Mouse (Mus musculus): ENCODE measurements at regions not wholly inside any gene's neighbourhood (a gene's known extent, or its start where the extent isn't known, plus 50 kb on each side); places are given as distances from the start of the nearest gene placed in this dataset.
A peak's percentile ranks its signal among the peaks of the same experiment; 100 is the strongest.

DNA sequence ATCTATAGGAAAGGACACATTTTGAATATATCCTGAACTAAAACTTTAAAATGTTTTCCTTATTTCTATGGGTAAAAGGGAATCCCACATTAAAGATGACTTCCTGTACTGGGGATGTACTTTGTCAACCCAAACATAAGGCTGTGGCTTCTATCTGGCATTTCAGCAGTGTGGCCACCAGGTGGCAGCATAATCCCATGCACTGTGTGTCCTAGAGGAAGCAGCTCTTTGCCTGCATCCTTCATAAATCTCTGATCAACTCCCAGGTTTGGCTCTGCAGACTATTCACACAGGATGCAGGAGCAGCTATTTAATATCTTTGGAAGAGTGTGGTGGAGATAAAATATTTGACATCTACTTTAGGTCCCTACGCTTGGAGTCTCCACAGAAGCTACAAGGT lies 59.1 kb downstream of the Bmp15 start:
- peak; percentile 67 for DNase-seq
- intact Hi-C loops (cut with DNase I): no loop called here

DNA sequence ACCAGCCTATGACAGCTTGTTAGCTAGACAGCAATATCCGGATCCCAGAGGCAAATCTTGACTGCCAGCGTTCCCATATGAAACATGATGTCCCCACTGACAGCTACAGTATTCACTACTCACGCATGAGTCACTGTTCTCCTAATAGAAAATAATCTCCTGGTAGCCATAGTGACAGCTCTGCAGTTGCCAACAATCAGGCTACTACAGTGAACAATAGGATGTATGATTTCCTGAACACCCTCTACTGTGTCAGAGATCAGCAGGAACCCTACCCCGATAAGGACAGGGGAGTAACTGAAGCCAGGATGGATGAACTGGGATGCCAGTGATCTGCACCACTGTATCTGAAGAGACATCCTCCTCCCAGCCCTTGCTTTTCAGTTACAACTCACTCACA lies 62.0 kb downstream of the Bmp15 start:
- intact Hi-C loops (cut with DNase I): no loop called here
- no peak for DNase-seq

DNA sequence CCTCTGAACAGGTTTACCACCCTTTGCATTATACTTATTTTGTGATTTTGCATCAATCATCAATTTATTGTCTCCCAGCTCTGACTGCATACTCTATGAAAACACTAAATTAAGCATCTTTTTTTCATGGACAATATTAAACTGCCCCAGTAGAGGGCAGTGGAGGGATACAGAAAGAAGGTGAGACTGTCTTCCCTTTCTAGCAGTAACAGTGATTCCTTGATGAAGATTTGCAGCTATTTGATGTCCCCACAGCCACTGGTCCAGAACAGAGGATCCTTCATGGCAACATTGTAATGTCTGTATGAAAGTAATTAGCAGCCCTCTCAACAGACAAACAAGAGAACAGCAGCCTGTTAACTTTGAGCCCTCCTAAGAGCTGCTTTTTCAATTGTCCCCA lies 66.5 kb downstream of the Bmp15 start:
- DNase-seq: no peak
- intact Hi-C loops (cut with DNase I): no loop called here

DNA sequence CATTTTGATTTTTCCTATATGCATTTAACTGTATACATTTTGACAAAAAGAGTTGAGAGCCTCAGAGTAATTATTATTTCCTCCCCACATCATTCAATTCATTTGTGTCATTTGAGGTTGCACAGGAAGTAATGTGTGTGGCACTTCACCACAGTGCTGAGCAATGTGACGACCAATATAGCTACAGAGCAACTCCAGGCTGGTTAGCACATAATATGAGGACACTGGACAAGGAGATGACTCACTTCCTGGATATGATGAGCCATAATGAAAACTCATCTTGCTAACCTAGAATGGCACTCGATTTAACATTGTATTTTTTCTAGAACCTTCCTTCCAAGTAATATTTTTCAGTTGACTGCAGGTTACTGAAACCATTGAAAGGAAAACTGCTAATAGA lies 67.6 kb downstream of the Bmp15 start:
- DNase-seq: no peak
- intact Hi-C loops (cut with DNase I): no loop called here
